8 mouse cellular contexts compared by ENCODE assay signal in the genomic region with DNA sequence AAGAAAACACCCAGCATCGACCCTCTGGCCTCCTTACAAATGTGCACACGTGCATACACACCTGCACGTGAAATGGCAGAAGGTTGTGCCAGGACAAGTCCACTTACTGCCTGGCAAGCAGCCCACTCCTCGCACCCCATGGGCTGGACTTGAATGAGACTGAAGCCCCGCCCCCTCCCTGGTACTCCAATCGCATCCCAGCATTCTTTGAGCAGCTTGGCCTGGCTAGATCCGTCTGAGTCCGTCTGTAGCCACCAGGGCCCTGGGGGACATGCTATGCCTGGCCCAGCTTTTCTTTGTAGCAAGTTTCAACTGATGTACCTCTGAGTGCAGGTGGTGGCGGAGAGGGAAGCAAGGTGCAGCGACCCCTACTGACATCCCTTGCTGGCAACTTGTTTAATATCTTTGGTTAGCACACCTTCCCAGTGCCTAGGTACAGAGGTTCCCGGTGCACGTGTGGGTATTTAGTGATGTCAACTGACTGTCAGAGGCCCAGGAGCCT. TPM values are rescaled to one million over a fixed set of nuclear protein-coding genes. Genes with fewer than 3 reads are reported as not detected.
DNase-seq lines count a peak whose midpoint lies in the region; ATAC-seq lines count a peak whose summit lies in the region.

No protein-coding gene starts in this region.

- H3K27ac ChIP-seq in embryonic facial prominence, embryonic 11.5 days (replicated peaks; ENCODE audit: low read depth, low read length): no peak overlapping the region
- no peak overlapping the region for H3K27ac ChIP-seq in limb, embryonic 15.5 days
- no peak overlapping the region for H3K27ac ChIP-seq in midbrain, embryonic 14.5 days (replicated peaks; ENCODE audit: low read depth, low read length)

- H3K4me1 ChIP-seq in embryonic facial prominence, embryonic 11.5 days (ENCODE audit: control insufficient read depth, insufficient read depth, low read length): no peaks in the 10 kb centered on the region; the same call in 1 of the 2 replicates
- H3K4me1 ChIP-seq in limb, embryonic 15.5 days: peaks cover 18% of the 10 kb centered on the region
- peaks cover 15% of the 10 kb centered on the region for H3K4me1 ChIP-seq in midbrain, embryonic 14.5 days (ENCODE audit: control insufficient read depth, insufficient read depth, low read length)

- H3K27me3 ChIP-seq in embryonic facial prominence, embryonic 11.5 days (ENCODE audit: control insufficient read depth, insufficient read depth, low read length): no peaks in the 10 kb centered on the region
- H3K27me3 ChIP-seq in limb, embryonic 15.5 days: no peaks in the 10 kb centered on the region
- H3K27me3 ChIP-seq in midbrain, embryonic 14.5 days (ENCODE audit: control insufficient read depth, insufficient read depth, low read length): no peaks in the 10 kb centered on the region

- no peaks in the 10 kb centered on the region for H3K9me3 ChIP-seq in embryonic facial prominence, embryonic 11.5 days (replicated peaks; ENCODE audit: control insufficient read depth, low read length)
- no peaks in the 10 kb centered on the region for H3K9me3 ChIP-seq in limb, embryonic 15.5 days
- no peaks in the 10 kb centered on the region for H3K9me3 ChIP-seq in midbrain, embryonic 14.5 days (ENCODE audit: control insufficient read depth, low read length)

- H3K4me2 ChIP-seq in embryonic facial prominence, embryonic 11.5 days (ENCODE audit: low read depth, low read length): no peak overlapping the region
- H3K4me2 ChIP-seq in limb, embryonic 15.5 days: 0 out of 2 replicates have a peak overlapping the region, but pooled peaks have one; percentile 10
- H3K4me2 ChIP-seq in midbrain, embryonic 14.5 days (ENCODE audit: low read length): 0 out of 2 replicates have a peak overlapping the region, but pooled peaks have one; percentile 8

- DNase-seq in spleen, adult 12 weeks (ENCODE audit: low spot score): peak; percentile 68
- no peak for DNase-seq in spleen, adult 18-20 months
- peak; percentile 75 for DNase-seq in embryonic facial prominence, embryonic 11.5 days (ENCODE audit: low spot score)
- peak; percentile 84 for DNase-seq in heart, postnatal 4 days
- peak; percentile 77 for DNase-seq in midbrain, embryonic 14.5 days
- DNase-seq in thymus, postnatal 14 days: peak; percentile 53
- DNase-seq in layer of hippocampus, adult 9-10 months (ENCODE audit: low spot score): no peak

- WGBS in embryonic facial prominence, embryonic 11.5 days: 9% methylated on average over 12 of the region's 12 CpGs
- 6% methylated on average over 12 of the region's 12 CpGs for WGBS in limb, embryonic 15.5 days
- WGBS in midbrain, embryonic 14.5 days: 8% methylated on average over 12 of the region's 12 CpGs

- H3K36me3 ChIP-seq in embryonic facial prominence, embryonic 11.5 days (replicated peaks; ENCODE audit: control insufficient read depth, insufficient read depth, low read depth, low read length): no peaks in the 10 kb centered on the region; the same call in 1 of the 2 replicates
- H3K36me3 ChIP-seq in limb, embryonic 15.5 days: peaks cover 22% of the 10 kb centered on the region
- peaks cover 25% of the 10 kb centered on the region for H3K36me3 ChIP-seq in midbrain, embryonic 14.5 days (ENCODE audit: control insufficient read depth, insufficient read depth, low read length)

- no peak overlapping the region for H3K4me3 ChIP-seq in embryonic facial prominence, embryonic 11.5 days (ENCODE audit: low read depth, low read length)
- H3K4me3 ChIP-seq in limb, embryonic 15.5 days: no peak overlapping the region
- H3K4me3 ChIP-seq in midbrain, embryonic 14.5 days (replicated peaks; ENCODE audit: low read depth, low read length): no peak overlapping the region

- 0 out of 2 replicates have a peak, but pooled peaks have one; percentile 41 for ATAC-seq in embryonic facial prominence, embryonic 11.5 days (replicated peaks; ENCODE audit: insufficient number of reproducible peaks, low FRiP score, low TSS enrichment, low read depth)
- ATAC-seq in limb, embryonic 15.5 days (ENCODE audit: insufficient number of reproducible peaks, low FRiP score, low TSS enrichment, low read depth): no peak
- ATAC-seq in midbrain, embryonic 14.5 days (ENCODE audit: low FRiP score, low TSS enrichment): 0 out of 2 replicates have a peak, but pooled peaks have one; percentile 59

- H3K9ac ChIP-seq in embryonic facial prominence, embryonic 11.5 days (replicated peaks; ENCODE audit: low read length): no peak overlapping the region
- no peak overlapping the region for H3K9ac ChIP-seq in limb, embryonic 15.5 days
- H3K9ac ChIP-seq in midbrain, embryonic 14.5 days (replicated peaks; ENCODE audit: low read length): no peak overlapping the region

RNA-seq across cellular contexts. Expression of gene Mafk, which starts 12.3 kb away (rescaled TPM):
- 3.4 and 4.2 TPM in 2 replicates for polyA plus RNA-seq in embryonic facial prominence, embryonic 11.5 days (2014; fragmentation: Nextera tagmentation; extraction: Ambion mirVana)
- total RNA-seq in heart, postnatal 4 days (2021): 10 to 100 TPM; 28.1 to 29.1 TPM
- polyA plus RNA-seq in limb, embryonic 15.5 days (2015; fragmentation: Nextera tagmentation; extraction: Ambion mirVana): 11.9 and 12.5 TPM in 2 replicates
- 9.2 and 10.3 TPM in 2 replicates for polyA plus RNA-seq in midbrain, embryonic 14.5 days (2014; fragmentation: Nextera tagmentation; extraction: Ambion mirVana)

RNA-seq across cellular contexts. Expression of gene Tmem184a, which starts 16.1 kb away (rescaled TPM):
- polyA plus RNA-seq in embryonic facial prominence, embryonic 11.5 days (2014; fragmentation: Nextera tagmentation; extraction: Ambion mirVana): 1.3 and 2.3 TPM in 2 replicates
- under 1 TPM; 0.07 to 0.14 TPM for total RNA-seq in heart, postnatal 4 days (2021)
- polyA plus RNA-seq in limb, embryonic 15.5 days (2015; fragmentation: Nextera tagmentation; extraction: Ambion mirVana): 11.1 and 12.0 TPM in 2 replicates
- polyA plus RNA-seq in midbrain, embryonic 14.5 days (2014; fragmentation: Nextera tagmentation; extraction: Ambion mirVana): 0.08 and 0.18 TPM in 2 replicates

RNA-seq across cellular contexts. Expression of gene Gm26938, which starts 22.6 kb away (rescaled TPM):
- 1.5 TPM in 1 of 2 replicates, not detected in the other for polyA plus RNA-seq in embryonic facial prominence, embryonic 11.5 days (2014; fragmentation: Nextera tagmentation; extraction: Ambion mirVana)
- not detected for total RNA-seq in heart, postnatal 4 days (2021)
- not detected in 2 replicates for polyA plus RNA-seq in limb, embryonic 15.5 days (2015; fragmentation: Nextera tagmentation; extraction: Ambion mirVana)
- polyA plus RNA-seq in midbrain, embryonic 14.5 days (2014; fragmentation: Nextera tagmentation; extraction: Ambion mirVana): 0.43 and 0.62 TPM in 2 replicates

RNA-seq across cellular contexts. Expression of gene Psmg3, which starts 23.0 kb away (rescaled TPM):
- 67.8 and 73.9 TPM in 2 replicates for polyA plus RNA-seq in embryonic facial prominence, embryonic 11.5 days (2014; fragmentation: Nextera tagmentation; extraction: Ambion mirVana)
- 10 to 100 TPM; 12.2 to 15.2 TPM for total RNA-seq in heart, postnatal 4 days (2021)
- 61.2 and 68.5 TPM in 2 replicates for polyA plus RNA-seq in limb, embryonic 15.5 days (2015; fragmentation: Nextera tagmentation; extraction: Ambion mirVana)
- 72.6 and 78.0 TPM in 2 replicates for polyA plus RNA-seq in midbrain, embryonic 14.5 days (2014; fragmentation: Nextera tagmentation; extraction: Ambion mirVana)

RNA-seq across cellular contexts. Expression of gene Ints1, which starts 28.2 kb away (rescaled TPM):
- polyA plus RNA-seq in embryonic facial prominence, embryonic 11.5 days (2014; fragmentation: Nextera tagmentation; extraction: Ambion mirVana): 21.2 and 26.2 TPM in 2 replicates
- 10 to 100 TPM; 50.6 to 54.8 TPM for total RNA-seq in heart, postnatal 4 days (2021)
- 21.2 and 21.5 TPM in 2 replicates for polyA plus RNA-seq in limb, embryonic 15.5 days (2015; fragmentation: Nextera tagmentation; extraction: Ambion mirVana)
- 39.0 and 44.7 TPM in 2 replicates for polyA plus RNA-seq in midbrain, embryonic 14.5 days (2014; fragmentation: Nextera tagmentation; extraction: Ambion mirVana)

Comparison
In these comparisons a context has a peak if more than half of its experiments do, and no peak if none do; other contexts are left out.
1. DNase-seq: peak in spleen, adult 12 weeks (single experiment), embryonic facial prominence, embryonic 11.5 days (single experiment), heart, postnatal 4 days (single experiment), midbrain, embryonic 14.5 days (single experiment) and thymus, postnatal 14 days (single experiment); none in spleen, adult 18-20 months (0 of 2) and layer of hippocampus, adult 9-10 months (single experiment).